Mouse (Mus musculus) CH12.LX (cell line): ENCODE data around the gene Scml4. TPM values are rescaled to one million over a fixed set of nuclear protein-coding genes. Genes with fewer than 3 reads are reported as not detected.

Source experiments
- DNase-seq: peaks from one replicate; pipeline ENCODE4 v3.0.0-alpha.2; 2013; ENCODE audit errors: extremely low read depth
- H3K27ac ChIP-seq: 2 replicates; pipeline ENCODE4 v1.5.1; 2012; ENCODE audit warnings: low read depth, mild to moderate bottlenecking, control low read depth, moderate library complexity; ENCODE audit not compliant: insufficient read depth
- H3K27me3 ChIP-seq: replicated peaks from 2 replicates; pipeline ENCODE3; 2012; ENCODE audit warnings: inconsistent platforms
- H3K36me3 ChIP-seq, 2 experiments: replicated peaks in 1 of 2; 2 replicates each; pipeline versions ENCODE3 to v1.6.1; 2012; ENCODE audit warnings: inconsistent platforms in 1 of 2, low read length in 1 of 2, mild to moderate bottlenecking in 1 of 2, mixed read lengths in 1 of 2, moderate library complexity in 1 of 2; ENCODE audit not compliant: control insufficient read depth in 1 of 2, insufficient read depth in 1 of 2
- H3K4me1 ChIP-seq, 2 experiments: 2 replicates each; pipeline ENCODE4 v1.6.1; 2012; ENCODE audit warnings: inconsistent platforms in 1 of 2, moderate library complexity in 1 of 2; ENCODE audit not compliant: insufficient read depth in 2 of 2, control insufficient read depth in 1 of 2
- H3K4me2 ChIP-seq: 2 replicates; pipeline ENCODE4 v1.6.1; 2012; ENCODE audit warnings: low read depth, mild to moderate bottlenecking, control low read depth; ENCODE audit not compliant: poor library complexity, insufficient read depth, severe bottlenecking
- H3K4me3 ChIP-seq, 3 experiments: fragments of 150-350 bp in 1 of 3; sonication (generic) in 1 of 3; replicated peaks in 1 of 3; 2 replicates each; pipeline versions ENCODE3 to v1.5.1; 2011 to 2012; ENCODE audit warnings: low read depth in 2 of 3, low read length in 2 of 3, mild to moderate bottlenecking in 2 of 3, moderate library complexity in 2 of 3, control low read depth in 1 of 3, improper control_type of control experiment in 1 of 3, inconsistent platforms in 1 of 3, mixed read lengths in 1 of 3; ENCODE audit not compliant: poor library complexity in 1 of 3
- H3K79me2 ChIP-seq: replicated peaks from 2 replicates; pipeline ENCODE4 v1.6.1; 2012; ENCODE audit warnings: mild to moderate bottlenecking, moderate library complexity; ENCODE audit not compliant: control insufficient read depth, poor library complexity, insufficient read depth, severe bottlenecking; ENCODE audit errors: extremely low read depth
- H3K9ac ChIP-seq: 2 replicates; pipeline ENCODE4 v1.6.1; 2012; ENCODE audit warnings: low read depth, mild to moderate bottlenecking, control low read depth, moderate library complexity; ENCODE audit not compliant: insufficient read depth
- H3K9me3 ChIP-seq: replicated peaks from 2 replicates; pipeline ENCODE3; 2012; ENCODE audit warnings: low read length, inconsistent platforms, mixed read lengths
- CTCF ChIP-seq, 2 experiments: IDR thresholded peaks in 1 of 2; conservative IDR thresholded peaks in 1 of 2; 2 replicates each; pipeline ENCODE4 v1.5.1; 2011 to 2012; ENCODE audit warnings: low read depth in 2 of 2, low read length in 2 of 2, improper control_type of control experiment in 1 of 2, inconsistent platforms in 1 of 2, mild to moderate bottlenecking in 1 of 2, moderate library complexity in 1 of 2
- MYC ChIP-seq: IDR thresholded peaks from 2 replicates; pipeline ENCODE4 v1.6.1; 2011; ENCODE audit warnings: low read depth, mild to moderate bottlenecking, improper control_type of control experiment, low read length
- NELFE ChIP-seq: IDR thresholded peaks from 2 replicates; pipeline ENCODE4 v1.6.1; 2011; ENCODE audit warnings: low read depth, low read length, improper control_type of control experiment
- NRF1 ChIP-seq: IDR thresholded peaks from 2 replicates; pipeline ENCODE4 v1.6.1; 2014; ENCODE audit warnings: low read depth, mild to moderate bottlenecking, inconsistent platforms, low read length, improper control_type of control experiment, moderate library complexity
- RAD21 ChIP-seq: IDR thresholded peaks from 2 replicates; pipeline ENCODE4 v1.6.1; 2011; ENCODE audit warnings: low read depth, mild to moderate bottlenecking, low read length, improper control_type of control experiment, moderate library complexity
- RCOR1 ChIP-seq: conservative IDR thresholded peaks from 2 replicates; pipeline ENCODE4 v1.6.1; 2012; ENCODE audit warnings: low read depth, mild to moderate bottlenecking, inconsistent platforms, low read length, improper control_type of control experiment
- SIN3A ChIP-seq: IDR thresholded peaks from 2 replicates; pipeline ENCODE4 v1.6.1; 2012; ENCODE audit warnings: low read length, improper control_type of control experiment, inconsistent platforms
- SMC3 ChIP-seq: IDR thresholded peaks from 2 replicates; pipeline ENCODE4 v1.6.1; 2011; ENCODE audit warnings: low read depth, low read length, improper control_type of control experiment
- TBP ChIP-seq: conservative IDR thresholded peaks from 2 replicates; pipeline ENCODE4 v1.6.1; 2011; ENCODE audit warnings: low read depth, low read length, improper control_type of control experiment
- USF1 ChIP-seq: IDR thresholded peaks from 2 replicates; pipeline ENCODE4 v1.6.1; 2014; ENCODE audit warnings: low read depth, mild to moderate bottlenecking, inconsistent platforms, low read length, improper control_type of control experiment
- USF2 ChIP-seq: conservative IDR thresholded peaks from 2 replicates; pipeline ENCODE4 v1.6.1; 2011; ENCODE audit warnings: low read depth, low read length, improper control_type of control experiment
- ZMIZ1 ChIP-seq: IDR thresholded peaks from 2 replicates; pipeline ENCODE4 v1.6.1; 2012; ENCODE audit warnings: low read depth, mild to moderate bottlenecking, inconsistent platforms, low read length, improper control_type of control experiment
- dilution Hi-C: fragments of 300-500 bp; cut with MboI; formaldehyde crosslinking; loops from 2 replicates; pipeline ENCODE4 v1.14.3; 2020; ENCODE audit warnings: low sequenced_read_pairs; ENCODE audit not compliant: extremely low pct_unique_long_range_greater_than_20kb, extremely low pct_ligation_motif_present
- in situ Hi-C: fragments of 300-500 bp; cut with MboI; formaldehyde crosslinking; loops from 3 replicates; pipeline ENCODE4 v1.14.3; 2019; ENCODE audit warnings: low sequenced_read_pairs, low pct_ligation_motif_present, low pct_unique_long_range_greater_than_20kb, mixed read lengths
- polyA plus RNA-seq: library from polyadenylated mRNA; unstranded; fragments of >175 nt; gene quantifications from 2 replicates; pipeline ENCODE4 v1.2.1, GENCODE M21; 2012; ENCODE audit warnings: low read depth; ENCODE audit not compliant: insufficient read length
- total RNA-seq, 2 experiments: library from RNA; depleted of rRNA; stranded (reverse); fragments of 300-350 nt in 1 of 2; fragments of >200 nt in 1 of 2; gene quantifications; 2 replicates each; pipeline ENCODE4 v1.2.3; 2012 to 2014

Scml4 gene
- total and polyA plus RNA-seq, 3 experiments = 2.7 to 3.3 (median 3.0) TPM

DNA sequence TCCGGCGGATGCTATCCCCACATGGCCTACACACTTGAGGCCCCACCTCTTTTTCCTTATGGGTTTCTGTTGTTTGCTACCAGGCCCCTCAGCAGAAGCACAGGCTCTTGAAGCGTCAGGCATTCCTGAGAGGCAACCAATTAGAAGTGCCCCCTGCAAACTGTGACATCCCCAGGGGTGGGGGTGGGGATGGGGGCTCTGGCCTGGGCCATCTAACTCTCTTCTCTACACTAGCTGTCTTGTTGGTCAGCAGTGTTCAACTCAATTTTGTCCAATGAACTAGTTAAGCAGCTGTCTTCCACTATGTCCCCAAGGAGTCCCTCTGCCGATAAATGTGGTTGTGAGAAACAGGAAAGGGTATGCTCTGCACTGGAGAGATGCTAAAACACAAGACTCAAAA lies 144.9 kb downstream of the Scml4 start:
- Histone ChIP-seq H3K4me2 (no peak overlapping the region), H3K9me3 (no peaks in the 10 kb centered on the region), H3K79me2 (no peaks in the 10 kb centered on the region), H3K27me3 (no peaks in the 10 kb centered on the region), H3K4me1 (no peaks in the 10 kb centered on the region), H3K4me3 (no peak overlapping the region), H3K36me3 (no peaks in the 10 kb centered on the region), H3K27ac (no peak overlapping the region), H3K9ac (no peak overlapping the region)
- DNase-seq = no peak
- dilution Hi-C loops = no loop called here
- TF ChIP-seq ZMIZ1 (no peak), NELFE (no peak), USF2 (no peak), SIN3A (no peak)
- in situ Hi-C loops = no loop called here

GRCm38 (mm10) chr10:43005677-43006076 lies 145.5 kb downstream of the Scml4 start:
- dilution Hi-C loops (no loop called here), in situ Hi-C loops (no loop called here)
- no peak overlapping the region for H3K27ac ChIP-seq
- H3K4me1 ChIP-seq = no peaks in the 10 kb centered on the region
- H3K27me3 ChIP-seq = no peaks in the 10 kb centered on the region
- H3K4me3 ChIP-seq = no peak overlapping the region
- no peak overlapping the region for H3K9ac ChIP-seq
- no peaks in the 10 kb centered on the region for H3K79me2 ChIP-seq
- DNase-seq = no peak
- TF ChIP-seq RCOR1 = no peak
- no peak overlapping the region for H3K4me2 ChIP-seq
- H3K36me3 ChIP-seq = no peaks in the 10 kb centered on the region
- no peaks in the 10 kb centered on the region for H3K9me3 ChIP-seq

DNA sequence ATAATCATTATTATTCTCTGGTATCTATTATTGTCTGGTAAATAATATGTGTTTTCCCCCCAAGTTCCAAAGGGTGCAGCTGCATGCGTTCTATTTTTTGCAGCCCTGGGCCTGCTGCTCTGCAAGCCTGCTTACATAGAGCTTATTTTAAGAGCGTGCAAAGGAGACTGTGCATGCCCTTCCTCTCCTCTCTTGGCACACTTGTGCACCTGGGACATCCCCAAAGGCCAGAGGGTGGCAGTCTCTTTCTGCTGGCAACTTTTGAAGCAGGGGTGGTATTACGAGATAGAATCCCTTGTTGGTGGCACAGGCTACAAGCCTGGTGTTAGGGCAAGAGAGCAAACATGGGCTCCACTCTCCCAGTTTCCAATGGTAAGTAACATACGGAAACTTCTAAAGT lies 146.4 kb downstream of the Scml4 start:
- H3K4me1 ChIP-seq = no peaks in the 10 kb centered on the region
- no peaks in the 10 kb centered on the region for H3K36me3 ChIP-seq
- no peak for TF ChIP-seq USF1
- no peak for TF ChIP-seq NRF1
- peak in 1 of 2 experiments; percentile 39; a peak in 2 of 4 replicates for TF ChIP-seq CTCF (conservative IDR thresholded peaks at IDR 0.05 in 1 of 2, IDR thresholded peaks at IDR 0.05 in 1 of 2; ENCODE audit: low read depth in 2 of 2, low read length in 2 of 2)
- peak; percentile 38 for TF ChIP-seq RAD21
- no peak for TF ChIP-seq MYC
- TF ChIP-seq TBP = no peak
- peak; percentile 27 for TF ChIP-seq SMC3
- in situ Hi-C loops (no loop called here), dilution Hi-C loops (no loop called here)
- no peak overlapping the region for H3K9ac ChIP-seq
- no peaks in the 10 kb centered on the region for H3K79me2 ChIP-seq
- H3K9me3 ChIP-seq = no peaks in the 10 kb centered on the region
- H3K27ac ChIP-seq = no peak overlapping the region
- no peak for DNase-seq
- H3K4me3 ChIP-seq = no peak overlapping the region
- no peak overlapping the region for H3K4me2 ChIP-seq
- H3K27me3 ChIP-seq = no peaks in the 10 kb centered on the region
